Mouse (Mus musculus): ENCODE data around the gene Usp48. TPM values are rescaled to one million over a fixed set of nuclear protein-coding genes. Genes with fewer than 3 reads are reported as not detected.
"Not testable (repeated sequence)": the region's sequence is repeated elsewhere in the genome, so short reads cannot be mapped to it uniquely, and the experiment has no call there.

The Usp48 gene
- total RNA-seq (2014; fragmentation: Nextera tagmentation): 172 and 208 TPM in 2 replicates
- 185 and 213 TPM in 2 replicates for total RNA-seq (2017)

DNA sequence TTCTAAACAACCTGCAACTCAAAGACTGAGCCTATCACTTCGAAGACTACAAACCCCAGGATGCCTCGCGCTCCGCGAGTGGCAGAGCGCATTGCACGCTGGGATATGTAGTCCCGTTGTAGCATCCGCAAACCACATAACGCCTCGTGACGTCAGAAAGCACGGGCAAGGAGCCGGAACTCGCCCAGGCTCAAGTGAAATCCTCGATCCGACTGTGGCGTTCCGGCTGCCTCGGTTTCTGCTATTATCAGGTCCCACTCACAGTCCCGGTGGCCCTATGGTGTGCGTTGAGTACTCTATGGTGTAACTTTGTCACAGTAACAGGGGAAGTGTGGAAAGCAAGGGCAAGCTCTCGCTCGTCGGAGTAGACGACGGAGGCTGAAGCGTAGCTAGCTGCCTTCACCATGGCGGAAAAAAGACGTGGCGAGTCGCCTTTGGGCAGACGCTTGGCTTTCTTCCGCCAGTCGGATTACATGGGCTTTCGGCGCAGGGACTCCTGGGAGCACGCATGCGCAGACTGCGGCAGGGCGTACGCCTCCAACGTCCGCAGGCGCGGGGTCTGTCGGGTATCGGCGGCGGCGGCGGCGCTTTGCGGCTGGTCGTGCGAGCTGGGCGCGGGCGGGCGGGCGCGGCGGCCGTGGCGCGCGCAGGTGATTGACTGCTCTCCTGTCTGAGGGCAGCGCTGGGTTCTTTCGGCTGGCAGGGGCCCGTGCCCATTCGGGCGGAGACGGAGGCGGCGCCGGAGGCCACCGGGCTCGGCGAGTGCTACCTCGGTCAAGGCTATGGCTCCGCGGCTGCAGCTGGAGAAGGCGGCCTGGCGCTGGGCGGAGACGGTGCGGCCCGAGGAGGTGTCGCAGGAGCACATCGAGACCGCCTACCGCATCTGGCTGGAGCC is at the start of gene Usp48:
TSS of gene Usp48 (plus strand) at position 155 of the 895 bp plus-strand sequence.
- ATAC-seq (replicated peaks; ENCODE audit: low FRiP score, low TSS enrichment, poor library complexity, severe bottlenecking): peak; percentile 91

GRCm38 (mm10) chr4:137545568-137545967 is 48.0 kb upstream of the Usp48 start:
- ATAC-seq (replicated peaks; ENCODE audit: low FRiP score, low TSS enrichment, poor library complexity, severe bottlenecking): no peak

- ATAC-seq (replicated peaks; ENCODE audit: low FRiP score, low TSS enrichment, poor library complexity, severe bottlenecking): peak; percentile 62
Measured at GRCm38 (mm10) chr4:137546003-137546525, 47.5 kb upstream of the Usp48 start.

DNA sequence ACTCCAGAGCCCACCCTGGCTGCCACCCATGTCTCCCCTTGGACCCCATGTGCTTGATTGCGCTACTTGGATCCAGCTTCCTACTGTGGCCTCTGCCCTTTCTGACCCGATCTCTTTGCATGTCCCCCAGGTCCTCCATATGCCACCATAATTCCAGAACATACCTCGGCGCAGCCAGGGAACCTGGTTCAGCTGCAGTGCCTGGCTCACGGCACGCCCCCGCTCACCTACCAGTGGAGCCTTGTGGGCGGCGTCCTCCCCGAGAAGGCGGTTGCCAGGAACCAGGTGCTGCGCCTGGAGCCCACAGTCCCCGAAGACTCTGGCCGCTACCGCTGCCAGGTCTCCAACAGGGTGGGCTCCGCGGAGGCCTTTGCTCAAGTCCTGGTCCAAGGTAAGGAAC is 40.1 kb upstream of the Usp48 start:
- ATAC-seq (replicated peaks; ENCODE audit: low FRiP score, low TSS enrichment, poor library complexity, severe bottlenecking): no peak

- ATAC-seq (replicated peaks; ENCODE audit: low FRiP score, low TSS enrichment, poor library complexity, severe bottlenecking): no peak
Measured at GRCm38 (mm10) chr4:137556673-137557210, 36.8 kb upstream of the Usp48 start.

GRCm38 (mm10) chr4:137569873-137570272 is 23.7 kb upstream of the Usp48 start:
- no peak for ATAC-seq (replicated peaks; ENCODE audit: low FRiP score, low TSS enrichment, poor library complexity, severe bottlenecking)

GRCm38 (mm10) chr4:137574469-137574868 is 19.1 kb upstream of the Usp48 start, which contains the start of gene Ldlrad2:
Gene Ldlrad2 (minus strand): TSS chr4:137574569.
- no peak for ATAC-seq (replicated peaks; ENCODE audit: low FRiP score, low TSS enrichment, poor library complexity, severe bottlenecking)

DNA sequence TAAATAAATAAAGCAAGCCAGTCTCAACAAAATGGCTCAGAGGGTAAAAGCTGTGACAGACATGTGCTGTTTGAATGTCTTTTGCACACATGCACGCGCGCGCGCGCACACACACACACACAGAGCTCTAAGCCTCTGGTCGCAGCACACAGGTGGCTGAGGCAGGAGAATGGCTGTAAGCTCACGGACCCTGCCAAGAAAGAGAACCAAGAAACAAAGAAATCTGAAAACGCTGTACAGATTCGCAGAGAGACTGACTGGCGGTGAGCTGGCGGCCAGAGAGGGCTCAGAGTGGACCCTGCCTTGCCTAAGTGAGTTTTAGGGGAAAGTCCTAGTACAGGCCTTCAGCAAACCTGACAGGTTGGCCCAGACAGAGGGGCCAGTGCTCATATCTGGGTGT is 16.1 kb upstream of the Usp48 start:
- no peak for ATAC-seq (replicated peaks; ENCODE audit: low FRiP score, low TSS enrichment, poor library complexity, severe bottlenecking)

DNA sequence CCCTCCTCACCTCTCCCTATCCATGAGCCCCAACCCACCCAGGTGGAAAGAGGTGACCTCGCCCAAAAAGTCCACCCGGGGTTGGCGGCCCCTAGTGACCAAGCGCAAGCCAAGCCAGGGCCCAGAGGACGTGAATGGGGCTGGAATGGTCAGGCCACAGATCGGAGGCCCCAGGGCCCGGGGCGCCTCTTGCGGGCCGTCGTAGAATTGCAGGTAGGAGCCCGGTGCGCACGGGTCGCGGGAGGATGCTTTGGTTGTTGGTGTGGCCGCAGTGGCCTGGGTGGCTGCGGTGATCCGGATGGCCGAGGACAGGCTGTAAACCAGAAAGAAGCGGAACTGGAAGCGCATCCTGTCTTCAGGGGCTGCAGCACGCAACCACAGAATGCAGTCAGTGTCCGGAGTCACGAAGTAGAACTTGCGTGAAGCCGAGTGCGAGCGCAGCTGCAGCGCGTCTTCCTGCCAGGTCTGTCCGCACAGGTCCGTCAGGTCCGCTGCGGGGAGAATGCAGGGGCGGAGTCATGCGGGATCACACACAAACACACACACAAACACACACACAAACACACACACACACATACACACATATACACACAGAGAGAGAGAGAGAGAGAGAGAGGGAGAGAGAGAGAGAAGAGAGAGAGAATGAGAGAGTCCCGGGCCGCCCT is 15.2 kb upstream of the Usp48 start:
- peak; percentile 86 for ATAC-seq (replicated peaks; ENCODE audit: low FRiP score, low TSS enrichment, poor library complexity, severe bottlenecking)

DNA sequence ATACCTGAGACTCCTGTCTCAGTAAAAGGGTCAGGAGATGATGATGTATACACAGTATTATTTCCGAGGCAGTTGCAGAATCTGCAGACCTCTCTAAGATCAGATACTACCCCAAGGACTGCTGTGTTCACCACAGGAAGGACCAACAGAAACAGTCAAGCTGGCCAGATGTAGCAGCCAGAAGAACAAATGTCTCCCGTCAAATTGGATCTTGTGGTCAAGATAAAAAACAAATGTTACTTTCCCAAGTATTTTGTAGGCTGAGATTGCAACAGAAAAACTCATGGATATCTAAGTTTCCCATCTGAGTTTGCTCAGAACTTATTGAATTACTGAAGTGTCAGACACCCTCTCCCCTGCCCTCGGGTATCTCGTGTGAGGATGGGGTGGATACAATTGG is 13.8 kb upstream of the Usp48 start:
- no peak for ATAC-seq (replicated peaks; ENCODE audit: low FRiP score, low TSS enrichment, poor library complexity, severe bottlenecking)

DNA sequence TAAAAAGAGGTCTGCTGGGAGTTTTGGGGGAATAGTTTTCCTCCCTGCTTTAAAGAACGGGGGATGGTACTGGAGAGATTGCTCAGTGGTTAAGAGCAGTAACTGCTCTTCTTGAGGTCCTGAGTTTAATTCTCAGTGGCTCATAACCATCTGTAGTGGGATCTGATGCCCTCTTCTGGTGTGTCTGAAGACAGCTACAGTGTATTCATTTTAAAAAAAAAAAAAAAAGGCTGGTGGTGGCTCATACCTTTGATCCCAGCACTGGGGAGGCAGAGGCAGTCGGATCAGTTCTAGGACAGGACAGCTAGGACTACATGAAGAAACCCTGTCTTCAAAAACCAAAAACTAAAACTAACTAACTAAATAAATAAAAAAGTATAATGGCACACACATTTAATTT is 13.3 kb upstream of the Usp48 start:
- no peak for ATAC-seq (replicated peaks; ENCODE audit: low FRiP score, low TSS enrichment, poor library complexity, severe bottlenecking)

- peak; percentile 71; the same call in 1 of the 2 replicates for ATAC-seq (replicated peaks; ENCODE audit: low FRiP score, low TSS enrichment, poor library complexity, severe bottlenecking)
Measured at GRCm38 (mm10) chr4:137581815-137582214, 11.7 kb upstream of the Usp48 start.

GRCm38 (mm10) chr4:137589095-137589494 is 4.5 kb upstream of the Usp48 start:
- ATAC-seq (replicated peaks; ENCODE audit: low FRiP score, low TSS enrichment, poor library complexity, severe bottlenecking): not testable (repeated sequence)

DNA sequence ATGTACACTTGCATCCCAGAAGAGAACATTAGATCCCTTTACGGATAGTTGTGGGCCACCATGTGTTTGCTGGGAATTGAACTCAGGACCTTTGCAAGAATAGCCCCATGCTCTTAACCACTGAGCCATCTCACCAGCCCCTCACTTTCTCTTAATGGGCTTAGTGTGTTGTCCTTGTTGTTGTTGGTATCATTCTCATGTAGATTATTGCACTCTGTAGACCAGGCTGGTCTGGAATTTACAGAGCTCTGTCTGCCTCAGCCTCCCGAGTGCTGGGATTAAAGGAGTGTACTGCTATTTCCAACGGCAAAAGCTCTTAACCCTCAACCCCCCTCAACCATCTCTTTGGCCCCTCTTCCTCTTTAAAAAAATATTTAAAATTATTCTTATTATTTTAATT is 4.0 kb upstream of the Usp48 start:
- no peak for ATAC-seq (replicated peaks; ENCODE audit: low FRiP score, low TSS enrichment, poor library complexity, severe bottlenecking)

DNA sequence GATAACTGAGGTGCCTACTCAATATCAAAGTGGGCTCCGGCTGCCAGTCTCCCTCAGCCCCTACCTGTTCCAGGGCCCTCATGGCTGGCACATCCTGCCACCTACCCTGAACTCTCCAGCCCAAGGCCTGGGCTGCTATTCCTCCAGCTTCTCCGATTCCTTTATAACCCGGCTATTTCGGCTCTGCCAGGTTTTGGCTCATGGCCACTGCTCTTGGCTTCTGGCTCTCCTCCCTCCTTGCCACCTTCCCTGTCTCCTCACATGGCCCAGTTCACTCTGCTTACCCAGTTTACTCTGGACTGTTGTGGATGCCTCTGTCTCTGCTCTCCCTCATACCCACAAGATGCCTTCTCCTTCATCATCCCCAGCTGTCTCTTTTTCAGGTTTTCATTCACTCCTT is 2.6 kb upstream of the Usp48 start:
- no peak for ATAC-seq (replicated peaks; ENCODE audit: low FRiP score, low TSS enrichment, poor library complexity, severe bottlenecking)

DNA sequence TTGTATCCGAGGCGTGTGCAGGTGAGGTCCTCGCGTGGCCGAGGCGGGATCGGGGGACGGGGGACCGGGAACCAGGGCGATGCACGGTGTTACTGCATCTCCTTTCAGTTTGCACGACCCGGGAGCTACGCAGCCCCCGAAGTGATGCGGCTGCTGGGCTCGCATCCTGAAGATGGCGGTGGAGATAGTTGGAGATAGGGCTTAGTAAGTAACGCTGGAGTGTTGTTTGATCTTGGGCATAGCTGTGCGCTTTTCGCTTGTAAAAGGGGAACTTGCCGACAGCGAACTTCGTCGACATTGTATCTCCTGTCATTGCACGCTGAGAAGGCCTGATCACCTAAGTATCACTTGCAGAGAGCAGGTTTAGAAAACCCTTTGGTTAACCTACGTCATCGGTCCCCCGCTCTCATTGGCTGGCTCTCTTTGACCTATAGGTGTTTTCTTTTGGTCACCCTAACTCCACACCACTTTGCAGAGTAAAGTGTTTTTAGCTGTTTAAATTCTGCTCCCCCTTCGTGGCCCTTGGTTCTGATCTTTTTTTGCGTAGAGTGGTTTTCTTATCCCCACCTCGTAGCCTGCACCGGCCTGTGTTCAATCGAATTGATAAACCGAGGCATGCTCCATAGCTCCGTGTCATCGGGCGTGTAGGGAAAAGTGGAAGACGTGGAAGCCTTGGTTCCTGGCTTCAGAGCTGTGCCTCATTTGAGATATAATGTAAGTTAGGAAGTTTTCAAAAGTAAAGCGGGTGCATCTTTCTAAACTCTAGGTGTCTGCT is 1.1 kb downstream of the Usp48 start:
- ATAC-seq (replicated peaks; ENCODE audit: low FRiP score, low TSS enrichment, poor library complexity, severe bottlenecking): peak; percentile 47

DNA sequence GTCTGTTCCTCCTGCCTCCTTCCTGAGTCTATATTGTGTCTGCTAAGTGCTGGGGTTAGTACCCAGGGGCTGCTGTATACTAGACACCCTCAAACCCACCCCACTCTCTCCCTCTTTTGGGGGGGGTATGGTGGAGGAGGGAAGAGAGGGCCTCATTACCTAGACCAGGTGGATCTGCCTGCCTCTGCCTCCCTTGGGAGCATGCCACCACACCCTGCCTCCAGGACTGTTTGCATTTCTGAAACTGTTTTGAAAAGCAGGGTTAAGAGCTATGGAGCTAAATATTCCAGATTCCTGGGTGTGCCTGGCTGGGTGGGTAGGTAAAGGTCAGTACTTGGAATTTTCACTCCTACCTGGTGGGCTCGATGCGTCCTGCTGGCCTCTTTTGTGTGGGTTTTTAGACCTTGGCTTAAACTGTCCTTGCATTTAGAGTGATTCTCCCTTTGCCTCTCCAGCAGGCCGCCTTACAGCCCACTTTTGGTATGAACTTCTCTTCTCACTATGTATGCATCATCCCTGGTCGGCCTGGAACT is 3.6 kb downstream of the Usp48 start:
- ATAC-seq (replicated peaks; ENCODE audit: low FRiP score, low TSS enrichment, poor library complexity, severe bottlenecking): no peak

DNA sequence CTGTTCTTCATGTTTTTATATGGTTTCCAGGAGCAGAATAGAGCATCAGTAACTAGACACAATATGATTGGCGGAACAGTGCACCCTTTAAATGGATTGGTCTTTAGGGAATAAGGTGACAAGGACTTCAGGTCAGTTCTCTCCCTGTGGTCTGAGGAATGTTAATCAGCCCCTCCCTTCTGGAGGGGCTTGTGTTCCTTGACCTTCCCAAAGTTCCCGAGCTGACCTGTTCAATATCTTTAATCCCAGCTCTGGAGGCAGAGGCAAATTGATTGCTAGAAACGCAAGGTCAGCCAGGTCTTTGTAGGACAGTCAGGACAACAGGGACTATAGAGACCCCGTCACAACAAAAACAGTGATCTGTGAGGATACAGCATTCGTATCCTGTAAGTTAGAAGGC is 5.0 kb downstream of the Usp48 start:
- no peak for ATAC-seq (replicated peaks; ENCODE audit: low FRiP score, low TSS enrichment, poor library complexity, severe bottlenecking)

Measured in megakaryocyte-erythroid progenitor cell, adult 5-6 weeks (primary cell).